Comparison of ENCODE assay signal across 8 mouse cellular contexts in genomic region chr7:34132355-34133079, GRCm38 (mm10). TPM values are rescaled to one million over a fixed set of nuclear protein-coding genes. Genes with fewer than 3 reads are reported as not detected.
A peak's percentile ranks its signal among the peaks of the same experiment; 100 is the strongest.
DNase-seq lines count a peak whose midpoint lies in the region; ATAC-seq and TF ChIP-seq lines count a peak whose summit lies in the region.

No protein-coding gene starts in this region.

- no peak for TF ChIP-seq CTCF in testis, adult 2 months (IDR thresholded peaks at IDR 0.05; ENCODE audit: control insufficient read depth, insufficient read depth, insufficient replicate concordance, low read depth, low read length)

- peak; percentile 64 for ATAC-seq in granulocyte monocyte progenitor cell, adult 5-6 weeks (replicated peaks; ENCODE audit: poor library complexity, severe bottlenecking)

- no peak for TF ChIP-seq POLR2A in testis, adult 2 months (IDR thresholded peaks at IDR 0.05; ENCODE audit: control insufficient read depth, low read depth, low read length)

- H3K4me1 ChIP-seq in testis, adult 2 months (ENCODE audit: control insufficient read depth, insufficient read depth, low read length), result peaks cover 8% of the 10 kb centered on the region

- H3K36me3 ChIP-seq in testis, adult 2 months (ENCODE audit: control insufficient read depth, insufficient read depth, low read length), result no peaks in the 10 kb centered on the region

- peak overlapping the region; percentile 89 for H3K4me3 ChIP-seq in testis, adult 2 months (ENCODE audit: control insufficient read depth, low read depth, low read length)

- no peaks in the 10 kb centered on the region for H3K27me3 ChIP-seq in testis, adult 2 months (ENCODE audit: control insufficient read depth, insufficient read depth, low read length)

- intact Hi-C loops in heart, postnatal 25 days (cut with DNase I), result no loop called here

- peak overlapping the region; percentile 78 for H3K27ac ChIP-seq in testis, adult 2 months (ENCODE audit: control insufficient read depth, insufficient read depth, low read depth, low read length)

- DNase-seq in heart, adult 18-20 months, result peak; percentile 21 to 37
- no peak for DNase-seq in heart, postnatal 25 days (ENCODE audit: low spot score)
- DNase-seq in adrenal gland, postnatal 25 days, result peak; percentile 37
- peak; percentile 17 for DNase-seq in kidney, adult 9 months
- DNase-seq in lung, postnatal 36 days, result peak; percentile 24
- DNase-seq in frontal cortex, postnatal 14 days (ENCODE audit: low spot score in 2 of 2), result no peak

RNA-seq across cellular contexts. Expression of gene Wtip, which starts 0.6 kb away (rescaled TPM):
- total RNA-seq in heart, adult 18-20 months (2021), result 10 to 100 TPM in 1 of 2 experiments, 1 to 10 TPM in 1; 7.0 to 10.8 TPM
- 10 to 100 TPM; 10.5 to 11.0 TPM for total RNA-seq in heart, postnatal 25 days (2021)
- total RNA-seq in adrenal gland, postnatal 25 days (2021), result 25.7 and 30.0 TPM in 2 replicates
- not detected in 2 replicates for total RNA-seq in granulocyte monocyte progenitor cell, adult 5-6 weeks (2014; fragmentation: Nextera tagmentation)
- total RNA-seq in granulocyte monocyte progenitor cell, adult 5-6 weeks (2017), result 0.09 and 0.26 TPM in 2 replicates
- polyA plus RNA-seq in testis, adult 2 months (2012; rRNA removed), result 10.6 and 12.1 TPM in 2 replicates

RNA-seq across cellular contexts. Expression of gene Uba2, which starts 36.9 kb away (rescaled TPM):
- 10 to 100 TPM; 27.2 to 33.3 TPM for total RNA-seq in heart, adult 18-20 months (2021)
- total RNA-seq in heart, postnatal 25 days (2021), result 10 to 100 TPM; 29.4 to 31.4 TPM
- 79.0 and 88.1 TPM in 2 replicates for total RNA-seq in adrenal gland, postnatal 25 days (2021)
- 150 and 160 TPM in 2 replicates for total RNA-seq in granulocyte monocyte progenitor cell, adult 5-6 weeks (2014; fragmentation: Nextera tagmentation)
- total RNA-seq in granulocyte monocyte progenitor cell, adult 5-6 weeks (2017), result 207 and 213 TPM in 2 replicates
- 56.6 and 57.1 TPM in 2 replicates for polyA plus RNA-seq in testis, adult 2 months (2012; rRNA removed)

RNA-seq across cellular contexts. Expression of gene Scgb1b30, which starts 37.3 kb away (rescaled TPM):
- not detected for total RNA-seq in heart, adult 18-20 months (2021)
- total RNA-seq in heart, postnatal 25 days (2021), result not detected
- total RNA-seq in adrenal gland, postnatal 25 days (2021), result not detected in 2 replicates
- total RNA-seq in granulocyte monocyte progenitor cell, adult 5-6 weeks (2014; fragmentation: Nextera tagmentation), result not detected in 2 replicates
- total RNA-seq in granulocyte monocyte progenitor cell, adult 5-6 weeks (2017), result not detected in 2 replicates
- not detected in 2 replicates for polyA plus RNA-seq in testis, adult 2 months (2012; rRNA removed)

Comparison
In these comparisons a context has a peak if more than half of its experiments do, and no peak if none do; other contexts are left out.
1. DNase-seq: peak in heart, adult 18-20 months (2 of 2), adrenal gland, postnatal 25 days (single experiment), kidney, adult 9 months (single experiment) and lung, postnatal 36 days (single experiment); none in heart, postnatal 25 days (single experiment) and frontal cortex, postnatal 14 days (0 of 2).
2. RNA of gene Wtip, which starts 0.6 kb away (total RNA-seq): 25.7 to 30.0 TPM in adrenal gland, postnatal 25 days, 10.5 to 11.0 TPM in heart, postnatal 25 days and 7.0 to 10.8 TPM in heart, adult 18-20 months; 0.09 to 0.26 TPM in granulocyte monocyte progenitor cell, adult 5-6 weeks; every median in the first group is over 4 times any median in the second.